Mouse (Mus musculus) stomach, postnatal 0 days (tissue): ENCODE data around the gene Tex19.2. TPM values are rescaled to one million over a fixed set of nuclear protein-coding genes. Genes with fewer than 3 reads are reported as not detected.

Experiments used
- ATAC-seq: fragments of 200-750 bp; cut with Nextera tagmentation; 2 replicates; pipeline ENCODE4 v1.8.0; 2017; ENCODE audit not compliant: low FRiP score, low TSS enrichment
- DNase-seq: peaks from one replicate; pipeline ENCODE4 v3.0.0-alpha.2; 2016; ENCODE audit warnings: low spot score
- H3K27ac ChIP-seq: fragments of 300-500 bp; sonication (generic); replicated peaks from 2 replicates; pipeline ENCODE4 v1.5.1; 2014; ENCODE audit warnings: mild to moderate bottlenecking, control low read depth
- H3K27me3 ChIP-seq: fragments of 300-500 bp; sonication (generic); 2 replicates; pipeline ENCODE4 v1.6.1; 2014; ENCODE audit warnings: low read length; ENCODE audit not compliant: control insufficient read depth, insufficient read depth
- H3K36me3 ChIP-seq: fragments of 300-500 bp; sonication (generic); 2 replicates; pipeline ENCODE4 v1.6.1; 2014; ENCODE audit warnings: low read length, mixed read lengths; ENCODE audit not compliant: control insufficient read depth, insufficient read depth
- H3K4me1 ChIP-seq: fragments of 300-500 bp; sonication (generic); replicated peaks from 2 replicates; pipeline ENCODE4 v1.6.1; 2014; ENCODE audit warnings: antibody characterized with exemption; ENCODE audit not compliant: control insufficient read depth, insufficient read depth
- H3K4me2 ChIP-seq: fragments of 300-500 bp; sonication (generic); replicated peaks from 2 replicates; pipeline ENCODE4 v1.6.1; 2014; ENCODE audit warnings: low read depth, mild to moderate bottlenecking, control low read depth, moderate library complexity
- H3K4me3 ChIP-seq: fragments of 300-500 bp; sonication (generic); 2 replicates; pipeline ENCODE4 v1.5.1; 2014; ENCODE audit warnings: low read depth, low read length, control low read depth
- H3K9ac ChIP-seq: fragments of 300-500 bp; sonication (generic); 2 replicates; pipeline ENCODE4 v1.6.1; 2014; ENCODE audit warnings: mild to moderate bottlenecking, low read length, control low read depth, mixed read lengths
- H3K9me3 ChIP-seq: fragments of 300-500 bp; sonication (generic); 2 replicates; pipeline ENCODE4 v1.6.1; 2016; ENCODE audit warnings: low read length; ENCODE audit not compliant: control insufficient read depth
- CTCF ChIP-seq: IDR thresholded peaks from 2 replicates; pipeline ENCODE4 v1.5.1; 2016; ENCODE audit warnings: antibody characterized with exemption, low read depth, mild to moderate bottlenecking, moderate library complexity
- EP300 ChIP-seq: optimal IDR thresholded peaks from 2 replicates; pipeline ENCODE3; 2016; ENCODE audit warnings: antibody characterized with exemption
- WGBS: fragments of 180-500 bp; shearing (Covaris S2); extraction: QIAGEN DNeasy Blood & Tissue Kit; methylation state at CpG from one replicate; pipeline ENCODE4 v1.1.7; 2014; 5-methylcytosine and 5-hydroxymethylcytosine counted together
- polyA plus RNA-seq: library from polyadenylated mRNA; unstranded; fragments of >200 nt; fragmentation: Nextera tagmentation; extraction: Ambion mirVana; gene quantifications from 2 replicates; pipeline ENCODE4 v1.2.1, GENCODE M21; 2015

The Tex19.2 gene
- polyA plus RNA-seq, 1 experiment from 2014 or later, result 0.25 TPM

GRCm38 (mm10) chr11:121129616-121130015 is 11.1 kb upstream of the Tex19.2 start:
- Histone ChIP-seq H3K9me3 (no peaks in the 10 kb centered on the region), H3K36me3 (no peaks in the 10 kb centered on the region), H3K4me1 (no peaks in the 10 kb centered on the region), H3K27ac (no peak overlapping the region), H3K4me2 (no peak overlapping the region), H3K27me3 (no peaks in the 10 kb centered on the region), H3K9ac (no peak overlapping the region), H3K4me3 (no peak overlapping the region)
- no peak for DNase-seq
- ATAC-seq, result no peak
- WGBS, result 43% methylated on average over 1 of the region's 1 CpGs
- no peak for TF ChIP-seq CTCF
- TF ChIP-seq EP300, result no peak

GRCm38 (mm10) chr11:121127441-121127840 is 9.0 kb upstream of the Tex19.2 start:
- Histone ChIP-seq H3K9me3 (no peaks in the 10 kb centered on the region), H3K4me1 (no peaks in the 10 kb centered on the region), H3K27ac (no peak overlapping the region), H3K9ac (no peak overlapping the region), H3K27me3 (no peaks in the 10 kb centered on the region), H3K36me3 (no peaks in the 10 kb centered on the region), H3K4me2 (no peak overlapping the region), H3K4me3 (no peak overlapping the region)
- ATAC-seq (no peak), DNase-seq (no peak)
- 92% methylated on average over 3 of the region's 3 CpGs for whole genome bisulfite sequencing
- TF ChIP-seq EP300 (no peak), CTCF (no peak)

- H3K36me3 ChIP-seq, result no peaks in the 10 kb centered on the region
- 73% methylated on average over 1 of the region's 1 CpGs for WGBS
- no peak for TF ChIP-seq EP300
- peak; percentile 62 for TF ChIP-seq CTCF
Observed at GRCm38 (mm10) chr11:121126395-121126794, 7.9 kb upstream of the Tex19.2 start.

GRCm38 (mm10) chr11:121125522-121126172 is 7.2 kb upstream of the Tex19.2 start:
- no peaks in the 10 kb centered on the region for H3K9me3 ChIP-seq
- no peaks in the 10 kb centered on the region for H3K27me3 ChIP-seq
- no peak for DNase-seq
- H3K4me3 ChIP-seq, result no peak overlapping the region
- no peaks in the 10 kb centered on the region for H3K36me3 ChIP-seq
- no peak for TF ChIP-seq CTCF
- TF ChIP-seq EP300, result no peak
- no peak overlapping the region for H3K4me2 ChIP-seq
- no peaks in the 10 kb centered on the region for H3K4me1 ChIP-seq
- no peak overlapping the region for H3K9ac ChIP-seq
- no peak overlapping the region for H3K27ac ChIP-seq
- no peak for ATAC-seq
- 63% methylated on average over 3 of the region's 3 CpGs for WGBS

More at GRCm38 (mm10) chr11:121126395-121126794, 7.9 kb upstream of the Tex19.2 start:
- H3K4me1 ChIP-seq, result no peaks in the 10 kb centered on the region
- ATAC-seq (no peak), DNase-seq (no peak)
- no peak overlapping the region for H3K27ac ChIP-seq
- H3K4me3 ChIP-seq, result no peak overlapping the region
- H3K9me3 ChIP-seq, result no peaks in the 10 kb centered on the region
- H3K4me2 ChIP-seq, result no peak overlapping the region
- H3K27me3 ChIP-seq, result no peaks in the 10 kb centered on the region
- no peak overlapping the region for H3K9ac ChIP-seq

- H3K4me2 ChIP-seq, result no peak overlapping the region
- TF ChIP-seq CTCF (no peak), EP300 (no peak)
- no peak overlapping the region for H3K27ac ChIP-seq
- no peaks in the 10 kb centered on the region for H3K36me3 ChIP-seq
- no peak for ATAC-seq
- H3K27me3 ChIP-seq, result no peaks in the 10 kb centered on the region
- 88% methylated on average over 4 of the region's 4 CpGs for WGBS
- no peak overlapping the region for H3K4me3 ChIP-seq
- no peak for DNase-seq
- H3K4me1 ChIP-seq, result no peaks in the 10 kb centered on the region
- no peak overlapping the region for H3K9ac ChIP-seq
- H3K9me3 ChIP-seq, result no peaks in the 10 kb centered on the region
Observed at GRCm38 (mm10) chr11:121123438-121123837, 5.0 kb upstream of the Tex19.2 start.

- Histone ChIP-seq H3K4me1 (no peaks in the 10 kb centered on the region), H3K4me3 (no peak overlapping the region), H3K36me3 (no peaks in the 10 kb centered on the region), H3K4me2 (no peak overlapping the region), H3K27ac (no peak overlapping the region), H3K9me3 (no peaks in the 10 kb centered on the region), H3K9ac (no peak overlapping the region), H3K27me3 (no peaks in the 10 kb centered on the region)
- 56% methylated on average over 2 of the region's 2 CpGs for WGBS
- ATAC-seq, result no peak
- DNase-seq, result no peak
- no peak for TF ChIP-seq CTCF
- TF ChIP-seq EP300, result no peak
Observed at GRCm38 (mm10) chr11:121122024-121122670, 3.7 kb upstream of the Tex19.2 start.
